Mouse (Mus musculus) CH12F3 (cell line): ENCODE measurements around the gene Gm16253.

Experiments
- in situ Hi-C: fragments of 300-500 bp; cut with MboI; formaldehyde crosslinking; loops from 2 replicates; pipeline ENCODE4 v1.14.3; 2020; ENCODE audit warnings: low sequenced_read_pairs

Gene Gm16253

GRCm38 (mm10) chr3:96576690-96577541 is at the start of gene Gm16253:
Gm16253 (plus strand) TSS chr3:96576984.
- in situ Hi-C loops, result no loop called here

- in situ Hi-C loops, result no loop called here
These were observed 48.3 kb upstream of the Gm16253 start for GRCm38 (mm10) chr3:96528506-96528905.

DNA sequence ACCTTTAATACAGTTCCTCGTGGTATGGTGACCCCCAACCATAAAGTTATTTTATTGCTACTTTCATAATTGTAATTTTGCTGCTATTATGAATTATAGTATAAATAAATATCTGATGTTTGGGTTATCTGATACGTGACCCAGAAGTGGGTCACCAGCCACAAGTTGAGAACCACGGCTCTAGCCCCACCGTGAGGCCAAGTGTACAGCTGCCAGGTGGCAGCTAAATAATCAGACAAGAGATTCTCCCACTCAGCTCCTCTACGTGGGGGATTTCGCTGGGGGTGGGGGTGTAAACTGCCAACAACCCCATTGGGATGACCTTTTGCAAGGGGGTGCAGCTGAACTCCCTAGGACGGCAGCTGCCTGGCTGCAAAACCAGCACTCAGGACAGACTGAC is 44.7 kb upstream of the Gm16253 start:
- in situ Hi-C loops, result no loop called here

- in situ Hi-C loops, result no loop called here
These were observed 42.5 kb upstream of the Gm16253 start for GRCm38 (mm10) chr3:96534300-96534699.

DNA sequence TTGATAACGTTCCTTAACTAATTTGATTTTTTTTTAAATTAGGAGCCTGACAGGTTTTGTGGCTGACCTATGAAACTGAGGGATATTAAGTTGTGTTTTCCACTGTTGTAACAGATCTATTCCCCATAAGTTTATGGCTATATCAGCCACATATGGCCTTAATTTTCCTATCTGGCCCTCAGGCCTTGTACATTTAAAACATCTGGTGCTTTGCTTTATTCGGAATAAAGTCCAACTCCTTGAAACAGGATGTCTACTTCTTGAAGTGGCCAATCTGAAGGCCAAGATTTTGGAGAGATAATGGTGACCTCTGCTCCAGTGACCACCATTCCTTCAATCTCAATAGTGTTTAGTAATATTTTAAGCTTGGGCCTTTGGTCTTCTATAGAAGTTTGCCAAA is 37.5 kb upstream of the Gm16253 start:
- in situ Hi-C loops, result no loop called here

DNA sequence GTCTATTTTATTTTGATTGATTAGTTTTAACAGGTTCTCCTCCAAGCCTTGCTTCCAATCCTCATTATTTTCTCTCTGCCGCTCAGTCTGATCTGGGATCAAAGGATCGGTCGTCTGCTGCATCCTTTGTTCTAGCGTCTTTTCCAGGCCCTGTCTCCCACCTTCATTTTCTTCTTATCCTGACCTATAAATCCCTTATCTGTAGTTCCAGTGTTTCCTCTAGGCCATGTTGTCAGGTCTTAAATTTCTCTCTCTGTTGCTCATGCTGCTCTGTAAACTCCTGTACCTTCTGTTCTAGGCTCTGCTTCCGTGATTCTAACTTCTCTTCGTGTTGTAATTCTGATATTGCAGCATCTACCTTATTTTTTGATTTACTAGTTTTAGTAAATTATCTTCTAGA is 36.0 kb upstream of the Gm16253 start:
- in situ Hi-C loops, result loop anchor here (5.0 kb wide), 1 partner anchor 102 kb away; no protein-coding TSS in a partner anchor

DNA sequence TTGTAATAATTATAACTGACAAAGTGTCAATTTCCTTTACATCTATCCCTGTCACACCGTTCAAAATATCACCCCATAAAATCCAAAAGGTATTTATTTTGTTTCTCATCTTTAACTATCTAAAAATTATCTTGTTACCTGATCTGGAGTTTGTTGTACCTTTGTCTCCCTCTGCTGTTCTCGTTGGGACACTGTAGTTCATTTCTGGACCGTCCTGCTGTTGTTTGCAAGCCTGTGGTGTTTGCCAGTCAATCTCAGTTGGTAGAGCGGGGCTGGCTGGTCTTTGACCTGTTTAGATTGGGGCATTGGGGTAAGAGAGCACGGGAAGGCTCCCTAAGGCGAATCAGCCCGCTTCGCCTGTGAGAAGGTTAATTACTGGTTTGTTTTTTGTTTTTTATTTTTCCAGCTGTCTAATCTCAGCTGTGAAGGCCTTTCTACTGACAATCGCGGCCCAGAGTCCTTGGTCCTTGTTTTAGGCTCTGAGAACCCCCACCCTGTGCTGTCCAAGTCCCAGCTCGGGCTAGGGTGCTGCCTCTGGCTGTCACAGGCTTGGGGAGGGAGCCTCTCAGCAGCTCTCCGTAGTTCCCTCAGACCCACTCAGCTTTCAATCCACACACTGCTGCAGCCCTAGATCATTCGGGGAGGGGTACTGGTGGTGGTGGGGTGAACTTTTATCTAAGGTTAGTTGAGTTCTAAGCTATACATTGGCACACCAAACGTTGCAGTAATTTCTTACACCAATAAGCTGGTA is 35.3 kb upstream of the Gm16253 start:
- in situ Hi-C loops, result loop anchor here (5.0 kb wide), 1 partner anchor 101 kb away; no protein-coding TSS in a partner anchor

GRCm38 (mm10) chr3:96542554-96542953 is 34.2 kb upstream of the Gm16253 start:
- in situ Hi-C loops, result loop anchor here (5.0 kb wide), 1 partner anchor 100 kb away; no protein-coding TSS in a partner anchor

GRCm38 (mm10) chr3:96543345-96543744 is 33.4 kb upstream of the Gm16253 start:
- in situ Hi-C loops, result loop anchor here (5.0 kb wide), 1 partner anchor 99 kb away; no protein-coding TSS in a partner anchor

DNA sequence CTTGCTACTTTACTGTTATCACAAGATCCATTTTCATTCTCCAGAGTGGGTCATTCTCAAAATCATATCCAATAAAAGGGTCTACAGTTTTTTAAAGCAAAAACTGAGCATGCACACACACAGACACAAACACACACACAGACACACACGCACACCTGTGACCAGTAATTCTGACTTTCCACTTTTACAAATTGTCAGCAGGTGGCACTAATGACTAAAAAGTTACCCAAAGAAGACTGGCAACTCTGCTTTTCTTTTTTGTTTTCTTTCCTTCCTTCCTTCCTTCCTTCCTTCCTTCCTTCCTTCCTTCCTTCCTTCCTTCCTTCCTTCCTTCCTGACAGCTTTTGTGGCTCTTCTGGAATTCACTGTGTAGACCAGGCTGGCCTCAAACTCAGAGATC is 31.2 kb upstream of the Gm16253 start:
- in situ Hi-C loops, result loop anchor here (5.0 kb wide), 1 partner anchor 37 kb away; no protein-coding TSS in a partner anchor

GRCm38 (mm10) chr3:96546880-96547279 is 29.9 kb upstream of the Gm16253 start:
- in situ Hi-C loops, result loop anchor here (5.0 kb wide), 1 partner anchor 35 kb away; no protein-coding TSS in a partner anchor

DNA sequence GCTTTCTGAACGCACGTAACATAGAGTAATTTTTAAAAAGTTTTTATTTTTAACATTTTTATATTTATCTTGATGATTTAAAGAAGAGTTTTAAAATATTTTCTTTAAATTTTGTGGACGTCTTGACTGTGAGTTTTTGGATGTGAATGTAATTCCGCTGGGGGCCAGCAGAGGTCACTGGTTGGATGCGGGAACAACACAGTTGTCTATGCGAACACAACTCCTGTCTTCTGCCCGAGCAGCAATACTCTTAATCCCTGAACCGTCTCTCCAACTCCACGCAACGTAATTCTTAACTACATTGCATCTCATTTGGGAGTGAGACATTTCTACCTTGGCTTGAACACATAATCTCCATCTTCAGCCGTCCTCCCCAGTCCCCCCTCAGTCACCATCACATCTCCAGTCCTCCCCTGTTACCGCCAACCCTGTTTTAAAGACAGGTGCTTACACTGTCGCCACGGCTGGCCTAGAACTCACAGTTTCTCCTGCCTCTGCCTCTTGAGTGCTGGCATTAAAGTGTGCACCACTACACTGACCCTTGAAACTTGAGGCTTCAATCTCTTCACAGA is 29.3 kb upstream of the Gm16253 start:
- in situ Hi-C loops, result loop anchor here (5.0 kb wide), 1 partner anchor 35 kb away; no protein-coding TSS in a partner anchor

GRCm38 (mm10) chr3:96548824-96549223 is 28.0 kb upstream of the Gm16253 start:
- in situ Hi-C loops, result loop anchor here (5.0 kb wide), 1 partner anchor 33 kb away; no protein-coding TSS in a partner anchor

DNA sequence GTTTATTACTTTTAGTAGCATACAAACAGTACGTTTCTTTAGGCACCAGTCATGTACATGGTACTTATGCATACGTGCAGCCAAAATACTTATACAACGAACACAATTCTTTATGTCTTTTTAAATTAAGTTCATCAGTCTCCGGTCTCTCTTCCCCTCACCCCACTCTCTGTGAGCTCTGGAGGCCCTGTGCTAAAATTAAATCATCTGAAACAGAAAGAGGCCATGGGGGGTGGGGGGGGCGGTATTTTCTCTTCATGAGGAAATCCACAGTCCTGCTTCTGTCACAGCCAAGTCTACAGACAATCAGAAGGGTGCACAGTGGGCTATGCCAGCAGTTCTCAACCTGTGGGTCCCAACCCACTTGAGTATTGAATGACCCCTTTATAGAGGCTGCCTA is 27.4 kb upstream of the Gm16253 start:
- in situ Hi-C loops, result loop anchor here (5.0 kb wide), 1 partner anchor 33 kb away; no protein-coding TSS in a partner anchor

DNA sequence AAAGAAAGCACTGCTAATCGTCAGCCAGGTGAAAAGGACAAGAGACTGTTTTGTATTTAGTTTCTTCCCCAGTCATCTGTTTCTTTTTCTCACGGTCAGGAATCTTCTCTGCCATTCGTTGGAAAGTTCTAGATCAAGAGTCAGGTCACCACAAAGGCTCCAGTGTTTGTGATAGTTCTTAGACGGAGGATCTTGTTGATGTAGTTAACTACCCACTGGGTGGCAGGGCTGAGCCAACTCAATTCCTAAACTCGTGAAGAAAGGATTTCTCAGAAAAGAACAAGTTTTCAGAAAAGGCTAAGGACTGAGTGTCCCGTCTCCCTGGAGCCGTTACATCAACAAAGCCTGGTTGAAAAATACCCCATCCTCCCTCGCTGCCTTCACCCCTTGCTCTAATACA is 25.6 kb upstream of the Gm16253 start:
- in situ Hi-C loops, result no loop called here

GRCm38 (mm10) chr3:96551890-96552289 is 24.9 kb upstream of the Gm16253 start:
- in situ Hi-C loops, result no loop called here

DNA sequence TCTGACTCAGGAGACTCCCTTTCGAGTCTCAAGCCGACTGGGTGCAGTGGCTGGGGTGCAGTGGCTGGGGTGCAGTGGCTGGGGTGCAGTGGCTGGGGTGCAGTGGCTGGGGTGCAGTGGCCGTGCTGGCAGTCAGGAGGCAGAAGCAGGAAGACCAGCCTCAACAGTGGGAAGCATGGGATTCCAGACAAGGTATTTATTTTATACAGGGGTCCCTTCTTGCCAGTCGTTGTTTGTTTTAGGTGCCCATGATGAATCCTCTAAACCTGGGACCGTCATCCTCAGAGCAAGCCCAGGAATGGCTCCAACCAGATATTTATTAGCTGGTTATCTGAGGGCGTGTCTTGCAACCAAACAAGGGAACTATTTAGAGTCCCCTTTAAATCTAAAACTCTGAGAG is 23.2 kb upstream of the Gm16253 start:
- in situ Hi-C loops, result no loop called here

GRCm38 (mm10) chr3:96554251-96554650 is 22.5 kb upstream of the Gm16253 start:
- in situ Hi-C loops, result no loop called here

GRCm38 (mm10) chr3:96555041-96555596 is 21.7 kb upstream of the Gm16253 start:
- in situ Hi-C loops, result no loop called here

- in situ Hi-C loops, result no loop called here
These were observed 20.7 kb upstream of the Gm16253 start for GRCm38 (mm10) chr3:96555999-96556614.
